Mouse (Mus musculus) midbrain, embryonic 12.5 days (tissue): ENCODE measurements around the gene Fpr3. TPM values are rescaled to one million over a fixed set of nuclear protein-coding genes. Genes with fewer than 3 reads are reported as not detected.

ENCODE experiments used
- ATAC-seq: fragments of 200-750 bp; cut with Nextera tagmentation; 2 replicates; pipeline ENCODE4 v1.8.0; 2017; ENCODE audit warnings: low read depth, moderate TSS enrichment, moderate library complexity; ENCODE audit not compliant: low FRiP score
- H3K27ac ChIP-seq: fragments of 300-500 bp; sonication (generic); replicated peaks from 2 replicates; pipeline ENCODE4 v1.5.1; 2016; ENCODE audit warnings: mild to moderate bottlenecking
- H3K27me3 ChIP-seq: fragments of 300-500 bp; sonication (generic); 2 replicates; pipeline ENCODE4 v1.6.1; 2016; ENCODE audit warnings: mild to moderate bottlenecking
- H3K36me3 ChIP-seq: fragments of 300-500 bp; sonication (generic); 2 replicates; pipeline ENCODE4 v1.6.1; 2016
- H3K4me1 ChIP-seq: fragments of 300-500 bp; sonication (generic); 2 replicates; pipeline ENCODE4 v1.6.1; 2016
- H3K4me2 ChIP-seq: fragments of 300-500 bp; sonication (generic); replicated peaks from 2 replicates; pipeline ENCODE4 v1.6.1; 2016; ENCODE audit warnings: mild to moderate bottlenecking, moderate library complexity
- H3K4me3 ChIP-seq: fragments of 300-500 bp; sonication (generic); 2 replicates; pipeline ENCODE4 v1.5.1; 2016; ENCODE audit warnings: mild to moderate bottlenecking
- H3K9ac ChIP-seq: fragments of 300-500 bp; sonication (generic); replicated peaks from 2 replicates; pipeline ENCODE4 v1.6.1; 2016; ENCODE audit warnings: mild to moderate bottlenecking, moderate library complexity
- H3K9me3 ChIP-seq: fragments of 300-500 bp; sonication (generic); 2 replicates; pipeline ENCODE4 v1.6.1; 2016; ENCODE audit warnings: mild to moderate bottlenecking
- WGBS: fragments of 180-500 bp; shearing (Covaris S2); methylation state at CpG from one replicate; pipeline ENCODE4 v1.1.7; 2016; 5-methylcytosine and 5-hydroxymethylcytosine counted together
- polyA plus RNA-seq: library from polyadenylated mRNA; unstranded; fragments of >200 nt; fragmentation: Nextera tagmentation; extraction: Ambion mirVana; gene quantifications from 2 replicates; pipeline ENCODE4 v1.2.1, GENCODE M21; 2016

The Fpr3 gene
- polyA plus RNA-seq, 1 experiment from 2014 or later, result not detected

DNA sequence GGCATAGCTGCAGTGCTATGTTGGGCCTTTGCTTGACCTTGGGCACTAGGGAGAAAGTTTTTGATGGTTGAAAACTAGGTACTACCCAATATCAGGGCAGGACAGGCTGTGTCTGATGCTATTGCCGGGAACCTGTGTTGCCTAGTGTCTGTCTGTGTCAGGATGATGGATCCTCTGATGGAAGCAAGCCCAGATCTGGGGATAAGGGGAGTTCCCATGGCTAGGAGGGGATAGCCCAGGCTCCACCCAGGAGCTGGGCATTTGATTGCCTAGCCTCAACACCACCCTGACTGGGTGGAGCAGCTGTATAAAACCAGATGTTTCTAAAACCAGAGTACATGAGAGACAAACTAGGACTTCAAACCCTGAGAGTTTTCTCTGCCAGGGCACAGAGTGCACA lies 31.0 kb upstream of the Fpr3 start:
- Histone ChIP-seq H3K27ac (no peak overlapping the region), H3K4me3 (no peak overlapping the region), H3K36me3 (no peaks in the 10 kb centered on the region), H3K27me3 (no peaks in the 10 kb centered on the region), H3K4me2 (no peak overlapping the region), H3K4me1 (no peaks in the 10 kb centered on the region), H3K9ac (no peak overlapping the region), H3K9me3 (no peaks in the 10 kb centered on the region)
- ATAC-seq, result no peak
- 79% methylated on average over 1 of the region's 1 CpGs for WGBS

DNA sequence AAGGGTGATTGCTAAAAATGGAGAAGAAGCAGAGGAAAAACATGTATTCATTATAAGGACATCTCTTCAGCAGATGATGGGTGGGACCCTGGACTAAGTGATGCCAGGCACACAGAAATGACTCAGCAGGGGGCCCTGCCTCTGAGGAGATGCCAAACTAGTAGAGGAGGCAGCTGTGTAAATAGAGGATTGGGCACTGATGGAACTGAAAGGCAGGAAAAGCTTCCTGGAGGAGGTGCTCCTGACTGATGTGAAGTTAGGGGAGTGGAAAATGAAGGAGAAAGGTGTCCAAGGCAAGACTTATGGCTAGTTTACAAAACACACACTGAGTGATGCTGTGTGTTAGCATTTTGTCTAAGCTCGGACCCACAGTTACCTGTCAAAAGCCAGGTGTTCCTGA lies 30.2 kb upstream of the Fpr3 start:
- H3K9me3 ChIP-seq, result no peaks in the 10 kb centered on the region
- no peak overlapping the region for H3K4me2 ChIP-seq
- ATAC-seq, result no peak
- H3K9ac ChIP-seq, result no peak overlapping the region
- no peaks in the 10 kb centered on the region for H3K4me1 ChIP-seq
- no peak overlapping the region for H3K27ac ChIP-seq
- H3K4me3 ChIP-seq, result no peak overlapping the region
- no peaks in the 10 kb centered on the region for H3K36me3 ChIP-seq
- no peaks in the 10 kb centered on the region for H3K27me3 ChIP-seq
- WGBS, result 100% methylated on average over 1 of the region's 1 CpGs

DNA sequence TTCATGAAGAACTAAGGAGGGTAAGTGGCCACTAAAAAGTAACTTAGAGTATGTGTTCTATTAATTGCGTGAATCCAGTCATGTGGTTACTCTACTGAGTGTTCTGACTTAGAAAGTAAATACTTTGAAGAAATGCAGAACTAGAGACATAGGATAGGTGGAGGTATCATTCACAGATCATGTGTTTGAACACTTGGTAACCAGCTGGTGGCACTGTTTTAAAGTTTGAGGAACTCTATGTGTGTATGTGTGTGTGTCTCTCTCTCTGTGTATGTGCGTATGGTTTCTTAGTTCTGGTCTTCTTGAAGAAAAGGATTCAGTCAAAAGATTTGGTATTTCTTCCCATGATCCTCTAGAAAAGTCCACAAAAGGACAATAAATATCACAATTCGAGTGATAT lies 27.5 kb upstream of the Fpr3 start:
- H3K27ac ChIP-seq, result no peak overlapping the region
- H3K9ac ChIP-seq, result no peak overlapping the region
- H3K4me1 ChIP-seq, result no peaks in the 10 kb centered on the region
- ATAC-seq, result no peak
- WGBS, result 86% methylated on average over 3 of the region's 3 CpGs
- H3K36me3 ChIP-seq, result no peaks in the 10 kb centered on the region
- H3K4me3 ChIP-seq, result no peak overlapping the region
- no peaks in the 10 kb centered on the region for H3K9me3 ChIP-seq
- no peak overlapping the region for H3K4me2 ChIP-seq
- no peaks in the 10 kb centered on the region for H3K27me3 ChIP-seq

DNA sequence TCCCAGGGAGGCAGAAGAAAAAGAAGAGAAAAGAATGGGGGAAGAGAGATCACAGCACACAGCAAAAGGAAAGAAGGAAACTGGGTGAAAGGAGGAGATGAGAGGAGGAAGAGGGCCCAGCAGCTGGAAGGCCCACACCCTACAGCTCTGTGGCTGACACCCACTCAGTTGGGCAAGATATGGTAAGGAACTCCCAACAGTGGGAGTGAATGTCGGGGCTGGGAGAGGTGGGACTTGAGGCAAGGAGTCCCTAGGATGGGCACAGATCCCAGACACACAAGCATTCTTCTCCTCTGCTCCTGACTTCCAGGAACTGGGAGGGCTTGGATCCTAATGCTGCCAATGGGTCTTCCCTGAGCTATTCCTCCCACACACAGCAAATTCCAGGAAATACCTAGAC lies 25.3 kb upstream of the Fpr3 start:
- no peak overlapping the region for H3K4me2 ChIP-seq
- ATAC-seq, result no peak
- 74% methylated on average over 1 of the region's 1 CpGs for WGBS

DNA sequence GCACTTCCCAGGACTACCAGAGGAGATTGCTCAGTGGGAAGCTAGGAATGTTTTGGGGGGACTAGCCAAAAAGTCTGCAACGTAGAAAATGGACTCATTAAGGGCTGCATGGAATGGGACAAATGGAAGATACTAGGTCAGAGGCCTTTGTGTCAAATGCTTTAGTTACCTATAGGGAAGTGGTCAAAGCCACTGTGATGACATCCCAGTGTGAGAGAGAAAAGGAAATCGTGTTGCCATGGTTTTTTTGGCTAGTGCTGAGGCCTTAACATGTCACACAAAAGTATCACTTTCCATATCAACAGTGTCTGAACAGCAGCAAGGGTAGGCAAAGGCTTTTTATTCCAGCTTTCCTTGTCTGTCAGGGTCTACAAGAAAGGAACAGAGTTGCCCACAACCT lies 22.5 kb upstream of the Fpr3 start:
- no peak overlapping the region for H3K4me3 ChIP-seq
- H3K9ac ChIP-seq, result no peak overlapping the region
- ATAC-seq, result no peak
- H3K27me3 ChIP-seq, result no peaks in the 10 kb centered on the region
- no peak overlapping the region for H3K27ac ChIP-seq
- WGBS, result 57% methylated on average over 2 of the region's 2 CpGs
- no peak overlapping the region for H3K4me2 ChIP-seq
- no peaks in the 10 kb centered on the region for H3K36me3 ChIP-seq
- no peaks in the 10 kb centered on the region for H3K9me3 ChIP-seq
- no peaks in the 10 kb centered on the region for H3K4me1 ChIP-seq

More for the DNA sequence above, 25.3 kb upstream of the Fpr3 start:
- H3K4me3 ChIP-seq, result no peak overlapping the region
- H3K9ac ChIP-seq, result no peak overlapping the region
- H3K9me3 ChIP-seq, result no peaks in the 10 kb centered on the region
- H3K27ac ChIP-seq, result no peak overlapping the region
- no peaks in the 10 kb centered on the region for H3K27me3 ChIP-seq
- no peaks in the 10 kb centered on the region for H3K36me3 ChIP-seq
- H3K4me1 ChIP-seq, result no peaks in the 10 kb centered on the region

DNA sequence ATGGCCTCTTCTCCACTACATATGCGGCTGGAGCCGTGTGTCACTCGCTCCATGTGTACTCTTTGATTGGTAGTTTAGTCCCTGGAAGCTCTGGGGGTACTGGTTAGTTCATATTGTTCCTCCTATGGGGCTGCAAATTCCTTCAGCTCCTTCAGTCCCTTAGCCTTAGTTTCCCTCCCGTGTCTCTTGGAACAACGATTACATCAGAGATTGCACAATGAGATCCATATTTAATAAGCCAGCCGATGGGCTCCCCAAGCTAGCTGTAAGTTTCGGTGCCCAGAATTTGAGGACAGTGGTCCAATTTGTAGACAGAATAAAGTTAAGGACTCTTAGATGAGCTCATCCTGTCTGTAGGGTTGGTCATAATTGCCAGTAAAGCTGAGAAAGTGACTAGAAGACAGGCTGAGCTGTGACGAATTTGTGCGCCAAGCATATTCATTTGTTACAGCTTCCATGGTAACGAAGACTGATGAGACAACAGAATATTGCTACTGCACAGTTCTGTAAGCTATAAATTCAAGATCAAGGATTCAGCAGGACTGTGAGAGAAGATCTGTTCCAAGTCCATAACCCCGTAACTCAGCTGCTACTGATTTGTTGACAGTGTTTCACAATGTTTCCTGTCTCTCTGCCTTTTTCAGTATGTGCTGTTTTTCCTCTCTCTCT lies 20.7 kb upstream of the Fpr3 start:
- Histone ChIP-seq H3K9me3 (no peaks in the 10 kb centered on the region), H3K4me3 (no peak overlapping the region), H3K27me3 (no peaks in the 10 kb centered on the region), H3K36me3 (no peaks in the 10 kb centered on the region), H3K9ac (no peak overlapping the region), H3K4me2 (no peak overlapping the region), H3K4me1 (no peaks in the 10 kb centered on the region), H3K27ac (no peak overlapping the region)
- no peak for ATAC-seq
- 90% methylated on average over 11 of the region's 11 CpGs for WGBS

DNA sequence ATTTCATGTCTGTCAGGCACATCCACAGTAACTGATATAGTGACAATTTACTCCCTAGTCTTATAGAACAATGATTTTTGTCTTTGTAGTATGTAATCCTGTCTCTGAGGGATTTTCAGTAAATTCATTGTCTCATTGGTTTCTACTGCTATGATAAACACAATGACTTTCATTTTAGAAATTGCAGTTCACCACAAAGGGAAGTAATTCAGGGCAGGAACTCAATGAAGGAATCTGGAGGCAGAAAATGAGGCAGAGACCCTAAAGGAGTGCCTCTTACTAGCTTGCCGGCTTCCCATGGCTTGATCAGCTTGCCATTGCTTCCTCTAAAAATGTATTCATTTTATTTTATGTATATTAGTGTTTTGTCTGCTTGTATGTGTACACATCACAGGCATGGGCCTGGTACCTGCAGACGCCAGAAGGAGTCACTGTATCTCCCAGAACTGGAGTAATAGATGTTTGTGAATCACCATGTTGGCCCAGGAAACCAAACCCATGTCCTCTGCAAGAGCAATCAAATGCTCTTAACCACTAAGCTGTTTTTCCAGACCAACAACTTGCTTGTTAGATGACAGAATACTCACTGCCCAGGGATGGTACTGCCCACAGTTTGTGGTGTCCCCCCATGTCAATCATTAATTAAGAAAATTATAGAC lies 16.6 kb upstream of the Fpr3 start:
- H3K27ac ChIP-seq, result no peak overlapping the region
- H3K9ac ChIP-seq, result no peak overlapping the region
- H3K9me3 ChIP-seq, result peaks cover 4% of the 10 kb centered on the region
- H3K4me2 ChIP-seq, result no peak overlapping the region
- no peaks in the 10 kb centered on the region for H3K4me1 ChIP-seq
- H3K27me3 ChIP-seq, result no peaks in the 10 kb centered on the region
- H3K36me3 ChIP-seq, result no peaks in the 10 kb centered on the region
- WGBS, result 84% methylated on average over 2 of the region's 2 CpGs
- no peak for ATAC-seq
- H3K4me3 ChIP-seq, result no peak overlapping the region

DNA sequence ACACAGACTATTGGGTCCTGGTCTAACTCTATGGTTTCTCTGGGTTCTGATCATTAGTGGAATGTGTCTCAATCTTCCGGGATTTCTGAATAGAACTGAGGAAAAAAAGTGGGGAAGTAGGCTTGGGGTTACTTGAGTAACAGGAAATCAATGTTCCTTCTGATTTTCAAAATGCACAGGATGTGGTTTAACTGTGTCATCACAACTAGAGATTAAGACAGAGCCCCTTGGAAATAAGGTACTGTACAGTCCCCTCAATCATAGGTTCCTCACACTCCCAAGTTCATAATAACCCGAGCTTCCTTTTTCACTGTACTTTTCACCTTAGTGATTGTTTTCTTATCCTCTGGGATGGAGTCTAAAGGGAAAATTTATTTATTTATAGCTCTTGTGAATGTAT lies 16.0 kb upstream of the Fpr3 start:
- Histone ChIP-seq H3K27ac (no peak overlapping the region), H3K4me2 (no peak overlapping the region), H3K4me3 (no peak overlapping the region), H3K27me3 (no peaks in the 10 kb centered on the region), H3K4me1 (no peaks in the 10 kb centered on the region), H3K9me3 (peaks cover 4% of the 10 kb centered on the region), H3K36me3 (no peaks in the 10 kb centered on the region), H3K9ac (no peak overlapping the region)
- 90% methylated on average over 2 of the region's 2 CpGs for WGBS
- ATAC-seq, result no peak

DNA sequence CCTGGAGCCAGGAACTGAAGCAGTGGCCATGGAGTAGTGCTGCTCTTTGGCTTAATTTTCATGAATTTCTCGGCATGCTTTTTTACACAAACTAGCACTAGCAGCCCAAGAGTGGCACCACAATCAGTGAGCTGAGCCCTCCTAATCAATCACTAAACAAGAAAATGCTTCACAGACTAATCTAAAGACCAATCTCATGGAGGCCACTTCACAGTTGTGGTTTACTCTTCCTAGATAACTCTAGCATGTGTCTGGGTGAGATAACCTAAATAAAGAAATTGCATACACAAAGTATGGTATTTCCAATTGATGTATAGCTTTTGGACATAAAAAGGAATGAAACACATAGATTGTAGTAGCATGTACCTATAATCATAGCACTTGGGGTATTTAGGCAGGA lies 8.3 kb upstream of the Fpr3 start:
- no peak overlapping the region for H3K4me3 ChIP-seq
- H3K36me3 ChIP-seq, result no peaks in the 10 kb centered on the region
- no peak overlapping the region for H3K27ac ChIP-seq
- WGBS, result 83% methylated on average over 1 of the region's 1 CpGs
- no peaks in the 10 kb centered on the region for H3K4me1 ChIP-seq
- no peak overlapping the region for H3K9ac ChIP-seq
- ATAC-seq, result no peak
- H3K9me3 ChIP-seq, result no peaks in the 10 kb centered on the region
- no peaks in the 10 kb centered on the region for H3K27me3 ChIP-seq
- H3K4me2 ChIP-seq, result no peak overlapping the region

DNA sequence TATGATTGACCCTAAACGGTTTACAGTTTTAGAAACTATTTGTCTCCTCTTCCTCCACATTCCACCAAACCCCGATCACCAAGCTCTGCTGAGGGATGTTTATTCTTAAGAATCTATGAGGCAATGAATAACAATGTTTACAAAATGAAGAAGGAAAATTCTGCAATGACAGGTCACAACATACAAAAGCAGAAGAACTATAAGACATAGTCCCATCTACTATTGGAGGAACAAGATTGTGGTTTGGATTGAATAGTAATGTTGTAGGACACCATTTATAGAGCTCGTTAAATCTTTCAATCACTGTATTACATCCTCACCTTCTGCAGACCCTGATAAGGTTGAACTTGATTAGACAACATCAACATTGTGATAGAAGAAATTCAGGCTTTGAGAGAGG lies 5.0 kb upstream of the Fpr3 start:
- H3K4me3 ChIP-seq, result no peak overlapping the region
- ATAC-seq, result no peak
- no peak overlapping the region for H3K4me2 ChIP-seq
- H3K9ac ChIP-seq, result no peak overlapping the region
- no peaks in the 10 kb centered on the region for H3K9me3 ChIP-seq
- 89% methylated on average over 3 of the region's 3 CpGs for WGBS
- no peaks in the 10 kb centered on the region for H3K36me3 ChIP-seq
- H3K27ac ChIP-seq, result no peak overlapping the region
- H3K4me1 ChIP-seq, result no peaks in the 10 kb centered on the region
- H3K27me3 ChIP-seq, result no peaks in the 10 kb centered on the region

DNA sequence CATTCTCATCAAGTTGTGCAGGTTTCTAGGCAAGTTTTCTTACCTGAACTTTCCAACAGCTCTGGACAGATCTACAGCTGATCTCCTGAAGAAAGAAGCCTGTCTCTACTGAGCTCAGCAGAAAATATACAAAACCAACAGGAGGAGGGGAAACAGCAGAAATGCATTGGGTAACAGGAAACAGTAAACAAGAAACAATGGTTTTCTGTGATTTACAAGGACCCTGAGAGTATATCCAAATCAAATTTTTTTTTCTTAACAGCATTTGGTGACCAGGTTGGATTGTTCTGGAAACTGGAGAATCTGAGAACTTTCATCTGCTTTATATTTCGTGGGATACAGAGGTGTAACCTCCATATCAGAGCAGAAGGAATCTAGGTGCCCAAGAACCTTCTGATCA lies 3.8 kb upstream of the Fpr3 start, which contains the start of gene Fpr1:
Gene Fpr1, minus strand, starts transcription at position 101 of the 400 bp plus-strand sequence.
- Histone ChIP-seq H3K4me1 (no peaks in the 10 kb centered on the region), H3K9me3 (no peaks in the 10 kb centered on the region), H3K27me3 (no peaks in the 10 kb centered on the region), H3K27ac (no peak within 1 kb of the TSS), H3K4me2 (no peak within 1 kb of the TSS), H3K4me3 (no peak within 1 kb of the TSS), H3K9ac (no peak within 1 kb of the TSS), H3K36me3 (no peaks in the 10 kb centered on the region)
- 63% methylated on average over 1 of the region's 1 CpGs for WGBS
- ATAC-seq, result no peak

DNA sequence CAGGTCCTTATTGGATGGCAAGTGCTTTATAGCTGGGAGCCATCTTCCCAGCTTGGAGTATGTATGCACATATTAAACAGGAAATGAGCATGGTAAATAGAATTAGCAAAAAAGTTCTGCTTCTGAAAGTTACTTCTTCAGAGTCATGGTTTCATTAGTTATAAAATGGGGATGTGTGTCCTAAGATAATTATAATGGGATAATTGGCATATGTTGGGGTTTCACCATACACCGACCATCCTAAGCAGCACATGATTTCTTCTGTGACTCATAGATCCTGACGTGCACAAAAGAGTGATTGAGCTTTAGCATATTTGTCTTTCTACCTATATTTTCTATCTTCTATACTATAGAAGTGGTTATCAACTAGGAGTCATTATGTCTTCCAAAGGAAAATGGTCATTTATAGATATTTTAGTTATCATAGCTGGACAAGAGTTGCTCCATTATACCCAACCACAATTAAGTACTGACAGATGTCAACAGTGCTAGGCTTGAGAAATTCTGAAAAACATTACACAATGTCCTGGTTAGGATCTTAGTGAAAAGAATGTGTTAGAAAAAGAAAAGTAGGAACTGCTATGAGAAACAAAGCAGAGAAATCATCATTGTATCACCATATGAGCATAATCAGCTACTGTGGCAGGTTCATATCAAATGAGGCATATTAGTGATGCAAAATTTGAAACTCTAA lies 2.2 kb downstream of the Fpr3 start:
- ATAC-seq, result no peak

More for the DNA sequence above, 2.2 kb downstream of the Fpr3 start:
- no peak overlapping the region for H3K4me3 ChIP-seq
- no peaks in the 10 kb centered on the region for H3K27me3 ChIP-seq
- H3K27ac ChIP-seq, result no peak overlapping the region
- WGBS, result 86% methylated on average over 2 of the region's 2 CpGs
- H3K36me3 ChIP-seq, result no peaks in the 10 kb centered on the region
- H3K4me2 ChIP-seq, result no peak overlapping the region
- H3K9ac ChIP-seq, result no peak overlapping the region
- H3K9me3 ChIP-seq, result no peaks in the 10 kb centered on the region
- H3K4me1 ChIP-seq, result no peaks in the 10 kb centered on the region
